In genomic region chr3:99227807-99228206, GRCm38 (mm10) we compare ENCODE assay signal across 23 mouse cellular contexts. TPM values are rescaled to one million over a fixed set of nuclear protein-coding genes. Genes with fewer than 3 reads are reported as not detected.
"Had no signal": no experiment of that assay in that cellular context is flagged by ENCODE, and none has a peak within 500 bp of the region (broad histone marks: within the 10 kb centered on the region; RNA-seq: fewer than 3 reads in every experiment).

No protein-coding gene starts in this region.

- H3K36me3 ChIP-seq: lung, embryonic 15.5 days; midbrain, embryonic 12.5 days; neural tube, embryonic 13.5 days; neural tube, embryonic 15.5 days had no signal

- DNase-seq: lung, adult 2 months; lung, postnatal 14 days; lung, postnatal 36 days; midbrain, embryonic 14.5 days; retina, postnatal 1 day; right cerebral cortex, adult 18-20 months; right cerebral cortex, postnatal 25 days; right cerebral cortex, postnatal 4 days; spleen, adult 18-20 months; thymus, adult 2 months; thymus, postnatal 25 days; thymus, postnatal 4 days had no signal

- H3K9me3 ChIP-seq: lung, embryonic 15.5 days; megakaryocyte, embryonic 14.5 days; midbrain, embryonic 12.5 days; neural tube, embryonic 13.5 days; neural tube, embryonic 15.5 days had no signal

- H3K4me3 ChIP-seq: lung, embryonic 15.5 days; megakaryocyte, embryonic 14.5 days; midbrain, embryonic 12.5 days; myocyte; neural tube, embryonic 13.5 days; neural tube, embryonic 15.5 days had no signal

- ATAC-seq: lung, postnatal 0 days; midbrain, embryonic 16.5 days had no signal

- H3K4me2 ChIP-seq: lung, embryonic 15.5 days; midbrain, embryonic 12.5 days; neural tube, embryonic 13.5 days; neural tube, embryonic 15.5 days had no signal

- H3K4me1 ChIP-seq: lung, embryonic 15.5 days; megakaryocyte, embryonic 14.5 days; midbrain, embryonic 12.5 days; neural tube, embryonic 13.5 days; neural tube, embryonic 15.5 days had no signal

- H3K27ac ChIP-seq: lung, embryonic 15.5 days; macrophage; midbrain, embryonic 12.5 days; neural tube, embryonic 13.5 days; neural tube, embryonic 15.5 days had no signal

- H3K9ac ChIP-seq: lung, embryonic 15.5 days; midbrain, embryonic 12.5 days; neural tube, embryonic 13.5 days; neural tube, embryonic 15.5 days had no signal

RNA-seq across cellular contexts. Expression of gene Tbx15, which starts 12.4 kb away (rescaled TPM):
- total RNA-seq: megakaryocyte progenitor cell, adult 5-6 weeks had no signal
- polyA plus RNA-seq: macrophage; small intestine, adult 2 months had no signal
